Mouse (Mus musculus) hindbrain, embryonic 12.5 days (tissue): ENCODE data around the gene Gpr182. TPM values are rescaled to one million over a fixed set of nuclear protein-coding genes. Genes with fewer than 3 reads are reported as not detected.

Source experiments
- ATAC-seq: fragments of 200-750 bp; cut with Nextera tagmentation; 2 replicates; pipeline ENCODE4 v1.8.0; 2017; ENCODE audit warnings: moderate TSS enrichment; ENCODE audit not compliant: low FRiP score
- H3K27ac ChIP-seq: fragments of 300-500 bp; sonication (generic); 2 replicates; pipeline ENCODE4 v1.5.1; 2016; ENCODE audit warnings: mild to moderate bottlenecking
- H3K27me3 ChIP-seq: fragments of 300-500 bp; sonication (generic); 2 replicates; pipeline ENCODE4 v1.6.1; 2016; ENCODE audit warnings: mild to moderate bottlenecking
- H3K36me3 ChIP-seq: fragments of 300-500 bp; sonication (generic); 2 replicates; pipeline ENCODE4 v1.6.1; 2016; ENCODE audit warnings: mild to moderate bottlenecking
- H3K4me1 ChIP-seq: fragments of 300-500 bp; sonication (generic); 2 replicates; pipeline ENCODE4 v1.6.1; 2016
- H3K4me2 ChIP-seq: fragments of 300-500 bp; sonication (generic); replicated peaks from 2 replicates; pipeline ENCODE4 v1.6.1; 2016; ENCODE audit warnings: mild to moderate bottlenecking
- H3K4me3 ChIP-seq: fragments of 300-500 bp; sonication (generic); 2 replicates; pipeline ENCODE4 v1.5.1; 2016; ENCODE audit warnings: mild to moderate bottlenecking
- H3K9ac ChIP-seq: fragments of 300-500 bp; sonication (generic); 2 replicates; pipeline ENCODE4 v1.6.1; 2016; ENCODE audit warnings: mild to moderate bottlenecking, moderate library complexity
- H3K9me3 ChIP-seq: fragments of 300-500 bp; sonication (generic); replicated peaks from 2 replicates; pipeline ENCODE4 v1.6.1; 2016; ENCODE audit warnings: mild to moderate bottlenecking
- WGBS: fragments of 180-500 bp; shearing (Covaris S2); methylation state at CpG from one replicate; pipeline ENCODE4 v1.1.7; 2016; 5-methylcytosine and 5-hydroxymethylcytosine counted together
- polyA plus RNA-seq: library from polyadenylated mRNA; unstranded; fragments of >200 nt; fragmentation: Nextera tagmentation; extraction: Ambion mirVana; gene quantifications from 2 replicates; pipeline ENCODE4 v1.2.1, GENCODE M21; 2016

Gpr182 gene
- polyA plus RNA-seq, 1 experiment from 2014 or later, result 0.61 TPM

DNA sequence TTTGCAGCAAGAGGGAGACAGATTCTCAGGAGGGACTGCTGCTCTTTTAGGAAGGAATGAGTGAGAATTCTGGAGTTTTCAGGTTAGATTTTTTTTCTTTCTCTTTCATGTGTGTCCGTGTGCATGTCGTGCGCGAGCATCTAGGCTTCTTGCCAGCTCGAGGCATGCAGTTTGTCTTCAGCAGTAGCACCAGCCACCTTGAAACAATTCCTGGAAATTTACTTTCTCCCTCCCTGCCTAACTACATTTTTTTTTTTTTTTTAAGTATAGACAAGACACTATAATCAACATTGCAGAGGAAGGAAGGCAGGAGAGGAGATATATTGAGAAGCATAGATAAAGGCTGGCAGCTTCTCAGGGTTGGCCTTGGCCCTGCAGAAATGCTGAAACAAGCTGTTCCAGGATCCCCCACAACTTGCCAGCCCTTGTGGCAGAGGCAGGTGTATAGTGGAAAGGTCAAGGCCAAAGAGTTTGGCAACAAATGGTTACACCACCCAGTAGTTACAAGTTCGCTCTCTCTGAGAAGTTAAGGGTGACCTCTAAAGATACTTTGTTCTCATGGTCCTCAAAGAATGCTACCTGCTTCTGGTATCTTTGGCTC lies 3.1 kb upstream of the Gpr182 start:
- ATAC-seq, result no peak
- H3K4me3 ChIP-seq, result no peak overlapping the region
- H3K9ac ChIP-seq, result no peak overlapping the region
- H3K4me1 ChIP-seq, result no peaks in the 10 kb centered on the region
- WGBS, result 86% methylated on average over 6 of the region's 6 CpGs
- H3K9me3 ChIP-seq, result no peaks in the 10 kb centered on the region
- H3K4me2 ChIP-seq, result no peak overlapping the region
- no peak overlapping the region for H3K27ac ChIP-seq
- H3K27me3 ChIP-seq, result no peaks in the 10 kb centered on the region
- no peaks in the 10 kb centered on the region for H3K36me3 ChIP-seq

DNA sequence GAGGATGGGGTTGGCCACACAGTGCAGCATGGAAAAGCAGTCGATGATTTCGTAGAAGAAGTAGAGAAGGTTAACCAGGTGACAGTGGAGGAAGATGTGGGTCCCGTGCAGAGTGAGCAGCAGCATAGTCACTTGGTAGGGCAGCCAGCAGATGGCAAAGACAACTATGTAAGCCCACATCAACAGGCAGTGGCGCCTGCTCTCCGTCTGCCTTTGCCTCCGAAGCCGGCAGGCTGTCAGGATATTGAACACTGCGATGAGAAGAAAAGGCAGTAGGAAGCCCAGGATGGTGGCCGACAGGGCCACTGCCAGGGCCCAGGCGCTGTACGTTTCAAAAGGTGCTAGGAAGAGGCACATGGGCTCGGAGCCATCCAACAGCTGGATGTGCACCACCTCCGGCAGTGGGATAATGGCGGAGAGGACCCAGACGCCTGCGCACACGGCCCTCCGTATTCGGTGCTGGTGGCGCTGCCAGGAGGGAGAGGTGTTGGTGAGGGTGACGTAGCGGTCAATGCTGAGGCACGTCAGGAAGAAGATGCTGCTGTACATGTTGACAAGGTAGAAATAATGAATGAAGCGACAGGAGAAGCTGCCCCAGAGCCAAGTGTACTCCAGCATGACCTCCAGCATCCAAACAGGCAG lies 1.3 kb downstream of the Gpr182 start:
- Histone ChIP-seq H3K36me3 (peaks cover 32% of the 10 kb centered on the region), H3K4me2 (peak overlapping the region; percentile 37), H3K27me3 (no peaks in the 10 kb centered on the region), H3K4me3 (peak overlapping the region; percentile 22; the same call in 1 of the 2 replicates), H3K4me1 (peaks cover 8% of the 10 kb centered on the region), H3K27ac (no peak overlapping the region), H3K9me3 (no peaks in the 10 kb centered on the region), H3K9ac (peak overlapping the region; percentile 24; the same call in 1 of the 2 replicates)
- 54% methylated on average over 24 of the region's 24 CpGs for WGBS
- no peak for ATAC-seq

DNA sequence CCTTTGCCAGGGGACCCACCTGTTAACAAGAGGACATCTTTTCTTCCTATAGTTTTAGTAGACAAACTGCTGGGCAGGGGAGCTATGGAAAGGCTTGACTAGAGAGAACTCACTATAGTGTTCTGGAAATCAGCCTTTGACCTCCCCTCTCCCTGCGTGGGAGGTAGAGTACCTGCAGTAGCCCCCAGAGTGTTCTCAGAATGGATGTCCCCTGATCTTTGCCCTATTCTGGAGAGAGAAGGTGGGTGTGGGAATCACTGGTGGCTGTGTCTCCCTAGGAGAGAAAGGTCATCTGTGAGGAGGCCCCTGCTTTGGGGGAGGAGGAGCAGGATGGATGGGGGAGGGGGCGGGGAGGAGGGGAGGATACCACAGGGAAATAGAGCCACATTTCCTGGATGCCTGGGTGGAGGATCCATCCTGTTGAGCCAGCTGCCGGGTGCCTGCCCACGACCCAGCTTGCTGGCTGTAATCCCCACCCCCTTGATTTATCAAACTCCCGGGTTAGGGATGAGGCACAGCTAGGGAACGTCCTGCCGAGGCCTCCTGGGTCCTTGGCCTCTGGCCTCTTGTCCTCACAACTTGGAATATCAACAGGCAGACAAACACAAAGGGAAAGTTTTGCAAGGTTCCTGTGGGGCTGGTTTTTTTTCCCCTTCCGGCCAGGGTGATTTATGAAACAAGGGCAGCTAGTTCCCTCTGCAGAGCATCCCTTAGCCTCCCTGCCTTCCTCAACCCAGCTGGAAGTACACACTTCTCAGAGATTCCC lies 2.5 kb downstream of the Gpr182 start:
- Histone ChIP-seq H3K36me3 (peaks cover 43% of the 10 kb centered on the region), H3K4me1 (peaks cover 8% of the 10 kb centered on the region), H3K27me3 (no peaks in the 10 kb centered on the region), H3K4me3 (no peak overlapping the region), H3K4me2 (peak overlapping the region; percentile 37; the same call in 1 of the 2 replicates), H3K27ac (no peak overlapping the region), H3K9ac (no peak overlapping the region), H3K9me3 (no peaks in the 10 kb centered on the region)
- ATAC-seq, result no peak; the same call in 1 of the 2 replicates
- 7% methylated on average over 7 of the region's 8 CpGs for WGBS

DNA sequence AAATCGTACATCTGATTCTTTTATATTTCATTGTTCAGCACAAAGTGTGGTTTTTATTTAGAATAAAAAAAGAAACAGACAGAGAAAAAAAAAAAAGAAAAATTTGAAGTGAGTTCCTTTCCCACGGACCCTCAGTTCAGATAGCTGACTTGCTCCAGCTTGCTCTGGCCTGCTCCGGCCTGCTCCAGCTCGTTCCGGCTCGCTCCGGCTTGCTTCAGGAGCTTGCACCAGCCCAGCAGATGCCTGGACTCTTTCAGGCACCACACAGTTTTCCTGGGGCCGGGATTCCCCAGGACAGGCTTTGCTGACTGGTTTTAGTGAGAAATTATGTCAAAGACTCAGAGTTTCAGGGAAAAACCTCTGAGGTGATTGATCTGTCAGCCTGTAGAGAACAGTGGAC lies 4.3 kb downstream of the Gpr182 start:
- no peak overlapping the region for H3K9ac ChIP-seq
- WGBS, result 92% methylated on average over 8 of the region's 8 CpGs
- no peak overlapping the region for H3K4me2 ChIP-seq
- H3K27ac ChIP-seq, result no peak overlapping the region
- peaks cover 8% of the 10 kb centered on the region for H3K4me1 ChIP-seq
- no peaks in the 10 kb centered on the region for H3K9me3 ChIP-seq
- no peak for ATAC-seq
- H3K36me3 ChIP-seq, result peaks cover 61% of the 10 kb centered on the region
- H3K27me3 ChIP-seq, result no peaks in the 10 kb centered on the region
- no peak overlapping the region for H3K4me3 ChIP-seq

DNA sequence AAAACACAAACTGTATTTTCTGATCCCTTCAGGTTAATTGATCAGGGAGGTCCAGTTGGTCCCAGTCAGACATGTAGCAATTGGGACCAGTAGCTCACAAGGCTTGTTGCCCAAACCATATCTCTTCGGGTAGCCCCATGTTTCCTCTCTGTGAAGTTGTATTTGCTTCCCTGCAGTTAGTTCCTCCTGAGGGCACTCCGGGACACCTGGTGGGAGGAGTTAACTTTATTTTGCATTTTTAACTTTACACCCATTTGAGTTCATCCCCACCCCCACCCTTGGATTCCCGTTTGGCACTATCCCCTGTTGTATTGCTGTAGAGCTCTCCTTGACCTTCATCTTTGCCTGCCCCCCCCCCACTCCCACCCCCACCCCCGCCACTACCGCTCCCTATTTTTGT lies 5.6 kb downstream of the Gpr182 start:
- no peak overlapping the region for H3K9ac ChIP-seq
- H3K9me3 ChIP-seq, result no peaks in the 10 kb centered on the region
- no peak overlapping the region for H3K4me3 ChIP-seq
- H3K36me3 ChIP-seq, result peaks cover 72% of the 10 kb centered on the region
- 80% methylated on average over 5 of the region's 5 CpGs for WGBS
- peaks cover 10% of the 10 kb centered on the region for H3K4me1 ChIP-seq
- H3K4me2 ChIP-seq, result no peak overlapping the region
- H3K27ac ChIP-seq, result no peak overlapping the region
- H3K27me3 ChIP-seq, result no peaks in the 10 kb centered on the region
- ATAC-seq, result no peak

DNA sequence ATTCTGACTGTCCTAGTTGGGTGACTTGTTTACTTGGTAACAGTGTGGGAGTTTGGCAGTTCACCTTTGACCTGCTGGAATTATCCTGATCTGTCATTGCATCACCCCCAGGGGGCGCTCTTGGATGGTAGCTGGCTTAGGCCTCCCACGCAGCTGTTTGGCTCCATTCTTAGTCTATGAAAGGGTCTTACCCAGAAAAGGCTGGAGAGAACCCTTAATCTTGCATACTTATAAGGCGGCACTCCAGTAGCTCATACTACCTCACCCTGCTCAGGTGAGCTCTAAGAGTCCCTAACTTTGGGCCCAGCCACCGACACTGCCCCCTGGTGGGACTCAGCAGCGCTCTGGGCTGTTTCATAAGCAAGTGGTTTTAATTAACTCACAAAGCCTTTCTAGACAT lies 6.9 kb downstream of the Gpr182 start:
- no peak for ATAC-seq
- Histone ChIP-seq H3K36me3 (peaks cover 72% of the 10 kb centered on the region), H3K9ac (no peak overlapping the region), H3K27me3 (no peaks in the 10 kb centered on the region), H3K27ac (no peak overlapping the region), H3K4me1 (peaks cover 18% of the 10 kb centered on the region), H3K4me3 (no peak overlapping the region), H3K9me3 (no peaks in the 10 kb centered on the region), H3K4me2 (no peak overlapping the region)
- WGBS, result 61% methylated on average over 5 of the region's 5 CpGs

DNA sequence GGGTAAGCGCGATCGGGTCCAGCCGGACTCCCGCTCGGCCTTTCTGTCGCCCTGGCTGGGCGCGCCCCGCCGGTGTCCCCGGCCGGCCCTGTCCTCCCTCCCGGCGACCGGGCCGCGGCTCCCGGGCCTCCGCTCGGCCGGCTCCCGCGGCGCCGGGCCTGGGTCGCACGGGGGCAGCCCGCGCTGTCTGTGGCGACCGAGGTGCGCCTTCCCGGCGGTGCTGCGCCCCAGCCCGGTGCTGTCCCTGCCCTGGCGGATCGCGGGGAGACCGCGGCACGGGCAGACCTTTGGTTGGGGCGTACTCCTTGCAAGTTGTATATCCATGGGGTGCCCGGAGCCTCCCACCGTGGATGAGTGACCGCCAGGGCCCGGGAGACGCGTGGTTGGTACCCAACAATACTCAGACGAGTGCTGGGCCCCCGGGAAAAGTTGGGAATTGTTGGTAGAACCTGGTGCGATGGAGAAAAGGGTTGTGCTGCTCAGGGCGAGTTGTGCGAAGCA lies 11.8 kb downstream of the Gpr182 start:
- peak; percentile 68 for ATAC-seq
- under 1% methylated on average over 41 of the region's 55 CpGs for WGBS
- H3K4me2 ChIP-seq, result peak overlapping the region; percentile 65

DNA sequence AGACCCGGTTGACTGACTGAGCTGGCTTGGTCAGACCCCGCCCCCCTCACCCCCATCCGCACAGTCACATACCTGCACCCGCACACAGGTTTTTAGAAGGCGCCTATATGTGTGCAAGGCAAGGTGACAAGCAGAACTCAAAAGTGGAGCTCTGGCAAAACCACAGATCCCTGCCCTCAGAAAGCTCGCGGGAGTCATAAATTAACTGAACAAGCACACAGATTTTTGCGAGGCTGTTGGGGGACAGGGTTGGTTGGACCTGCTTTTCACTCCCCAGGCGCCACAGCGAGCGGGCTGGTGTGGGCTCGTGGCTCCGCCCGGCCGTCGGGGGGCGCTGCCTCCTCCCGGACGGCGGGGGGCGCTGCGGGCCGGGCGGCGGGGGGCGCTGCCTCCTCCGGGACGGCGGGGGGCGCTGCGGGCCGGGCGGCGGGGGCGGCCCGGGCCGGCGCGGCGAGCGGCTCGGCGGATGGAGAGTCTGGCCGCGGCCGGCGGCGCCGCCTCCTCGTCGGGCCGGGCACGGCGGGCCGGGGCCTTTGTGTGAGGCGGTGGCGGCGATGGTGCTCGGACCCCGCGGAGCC lies 12.4 kb downstream of the Gpr182 start, which contains the start of gene Zbtb39:
TSS of gene Zbtb39 (plus strand) at position 456 of the 578 bp plus-strand sequence.
- no peaks in the 10 kb centered on the region for H3K27me3 ChIP-seq
- 2% methylated on average over 37 of the region's 61 CpGs for WGBS
- peak; percentile 82 for ATAC-seq
- peak within 1 kb of the TSS; percentile 87 for H3K4me3 ChIP-seq
- H3K9ac ChIP-seq, result peak within 1 kb of the TSS; percentile 90
- peak within 1 kb of the TSS; percentile 65 for H3K4me2 ChIP-seq
- no peaks in the 10 kb centered on the region for H3K9me3 ChIP-seq
- H3K27ac ChIP-seq, result peak within 1 kb of the TSS; percentile 72
- peaks cover 30% of the 10 kb centered on the region for H3K36me3 ChIP-seq
- peaks cover 14% of the 10 kb centered on the region for H3K4me1 ChIP-seq

More for the DNA sequence above, 11.8 kb downstream of the Gpr182 start:
- H3K27ac ChIP-seq, result peak overlapping the region; percentile 72
- peak overlapping the region; percentile 87 for H3K4me3 ChIP-seq
- peaks cover 14% of the 10 kb centered on the region for H3K4me1 ChIP-seq
- H3K9me3 ChIP-seq, result no peaks in the 10 kb centered on the region
- peaks cover 36% of the 10 kb centered on the region for H3K36me3 ChIP-seq
- H3K9ac ChIP-seq, result peak overlapping the region; percentile 90
- no peaks in the 10 kb centered on the region for H3K27me3 ChIP-seq

DNA sequence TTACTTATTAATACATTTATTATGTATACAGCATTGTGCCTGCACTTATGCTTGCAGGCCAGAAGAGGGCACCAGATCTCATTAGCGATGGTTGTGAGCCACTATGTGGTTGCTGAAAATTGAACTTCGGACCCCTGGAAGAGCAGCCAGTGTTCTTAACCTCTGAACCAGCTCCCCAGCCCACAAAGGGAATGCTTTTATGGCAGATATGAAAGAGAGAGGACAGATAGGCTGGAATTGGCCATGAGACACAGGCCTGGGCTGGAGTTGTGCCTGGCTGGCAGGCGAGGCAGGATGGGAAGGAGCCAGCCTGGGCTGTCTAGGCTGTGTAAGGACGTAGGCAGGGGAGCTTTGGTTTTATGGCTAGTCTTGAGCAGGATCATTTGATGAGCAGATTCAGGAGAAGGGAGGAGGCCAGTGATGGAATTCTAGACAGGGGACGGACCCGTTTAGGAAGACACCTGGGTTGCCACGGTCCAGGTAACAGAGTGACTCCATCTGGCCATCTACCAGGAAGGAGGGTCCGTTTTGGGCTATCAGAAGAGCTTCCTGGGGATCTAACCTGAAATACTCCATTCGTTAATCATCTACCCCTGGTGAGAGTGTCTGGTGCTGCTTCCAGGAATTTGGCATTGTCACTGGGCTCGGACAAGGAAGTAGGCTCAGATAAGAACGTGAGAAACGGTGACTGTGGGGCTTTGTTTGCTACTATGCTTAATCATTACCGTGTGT lies 13.2 kb downstream of the Gpr182 start:
- no peaks in the 10 kb centered on the region for H3K9me3 ChIP-seq
- peaks cover 22% of the 10 kb centered on the region for H3K36me3 ChIP-seq
- H3K4me1 ChIP-seq, result peaks cover 14% of the 10 kb centered on the region
- no peak overlapping the region for H3K4me3 ChIP-seq
- peak overlapping the region; percentile 45; the same call in 1 of the 2 replicates for H3K4me2 ChIP-seq
- ATAC-seq, result no peak
- no peak overlapping the region for H3K27ac ChIP-seq
- WGBS, result 53% methylated on average over 13 of the region's 13 CpGs
- H3K9ac ChIP-seq, result no peak overlapping the region
- H3K27me3 ChIP-seq, result no peaks in the 10 kb centered on the region

DNA sequence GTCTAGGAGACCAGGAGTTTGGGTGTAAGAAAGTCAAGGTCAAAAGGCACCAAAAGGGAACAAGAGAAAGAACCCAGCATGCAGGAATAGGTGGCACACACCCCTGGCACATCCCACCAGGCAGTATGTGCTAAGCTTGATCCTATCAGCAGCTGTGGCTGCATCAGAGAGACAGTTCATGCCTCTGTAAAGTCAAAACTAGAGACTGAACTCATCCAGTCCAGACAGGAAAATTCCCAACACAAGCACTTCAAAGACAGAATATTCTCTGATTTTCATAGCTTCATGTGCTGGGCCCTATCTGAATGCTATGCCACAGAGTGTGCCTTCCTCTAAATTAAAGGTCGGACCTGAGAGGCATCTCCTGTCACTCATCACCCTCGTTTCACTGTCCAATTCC lies 14.0 kb downstream of the Gpr182 start:
- Histone ChIP-seq H3K4me1 (peaks cover 14% of the 10 kb centered on the region), H3K4me3 (no peak overlapping the region), H3K9me3 (no peaks in the 10 kb centered on the region), H3K27ac (no peak overlapping the region), H3K9ac (no peak overlapping the region), H3K27me3 (no peaks in the 10 kb centered on the region), H3K36me3 (peaks cover 14% of the 10 kb centered on the region), H3K4me2 (no peak overlapping the region)
- no peak for ATAC-seq
- WGBS, result 25% methylated on average over 2 of the region's 2 CpGs

DNA sequence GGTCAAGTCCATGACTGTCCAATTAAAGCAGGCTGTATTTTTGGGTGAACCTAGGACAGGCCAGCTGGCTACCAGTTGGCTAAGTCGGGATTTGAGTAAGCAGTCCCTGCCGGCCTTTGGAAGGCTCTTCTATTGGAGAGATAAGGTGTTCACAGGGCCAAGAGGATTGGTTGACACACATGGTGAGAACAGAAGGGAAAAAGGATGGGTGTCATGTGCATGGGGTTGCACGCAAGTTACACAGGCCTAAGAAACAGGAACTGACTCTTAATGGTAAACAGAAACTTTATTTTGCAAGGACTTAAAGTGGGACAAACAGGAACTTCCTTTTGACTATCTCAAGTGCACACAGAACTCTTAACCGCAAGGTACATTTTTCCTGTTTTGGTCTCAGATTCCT lies 14.6 kb downstream of the Gpr182 start:
- no peak overlapping the region for H3K4me3 ChIP-seq
- no peak overlapping the region for H3K4me2 ChIP-seq
- ATAC-seq, result no peak
- H3K36me3 ChIP-seq, result peaks cover 8% of the 10 kb centered on the region
- WGBS, result 77% methylated on average over 4 of the region's 4 CpGs
- H3K27me3 ChIP-seq, result no peaks in the 10 kb centered on the region
- H3K4me1 ChIP-seq, result peaks cover 14% of the 10 kb centered on the region
- H3K9me3 ChIP-seq, result no peaks in the 10 kb centered on the region
- H3K27ac ChIP-seq, result no peak overlapping the region
- no peak overlapping the region for H3K9ac ChIP-seq
